Mouse (Mus musculus) C3H10T1/2 (cell line): ENCODE measurements around the gene Ttll8. TPM values are rescaled to one million over a fixed set of nuclear protein-coding genes. Genes with fewer than 3 reads are reported as not detected.

Source experiments
- polyA plus RNA-seq, 2 experiments: library from polyadenylated mRNA; unstranded; fragments of >200 nt; fragmentation: generic; extraction: Trizol; gene quantifications; one replicate each; pipeline ENCODE4 v1.2.1; 2012; ENCODE audit warnings: missing spikeins in 2 of 2

The Ttll8 gene
- not detected for polyA plus RNA-seq

DNA sequence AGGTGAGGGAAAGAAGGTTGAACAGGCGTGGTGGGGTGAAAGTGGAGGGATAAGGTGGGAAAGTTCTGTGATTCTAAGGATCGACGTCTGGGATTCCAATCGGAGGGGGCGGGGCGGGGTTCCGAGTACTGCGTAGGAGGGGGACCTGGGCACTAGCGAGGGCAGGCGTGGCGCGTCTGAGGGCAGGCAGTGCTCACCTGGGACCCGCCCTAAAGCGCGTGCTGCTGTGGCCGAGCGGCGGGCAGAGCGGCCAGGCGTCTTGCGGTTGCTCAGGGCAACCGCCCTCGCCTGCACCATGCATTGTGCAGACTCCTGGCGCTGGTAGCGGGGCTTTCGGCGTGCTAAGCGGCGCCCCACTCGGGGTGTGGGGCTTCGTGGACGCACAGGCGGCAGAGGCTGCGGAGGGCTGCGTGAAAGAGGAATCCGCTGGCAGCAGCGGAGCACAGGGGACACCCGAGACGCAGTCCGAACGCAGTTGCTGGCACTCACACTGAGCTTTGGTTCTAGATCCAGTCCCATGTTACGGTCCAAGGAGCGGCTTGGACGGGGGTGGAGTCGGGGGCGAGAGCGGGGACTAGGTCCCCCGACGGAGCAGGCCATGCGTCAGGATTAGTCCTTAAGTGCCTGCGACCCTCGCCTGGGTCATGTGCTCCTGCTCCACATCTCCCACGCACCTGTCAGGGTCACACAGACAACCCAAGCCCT is at the start of gene Ttll8:
TSS of gene Ttll8 (minus strand) at position 51 of the 705 bp plus-strand sequence.

GRCm38 (mm10) chr15:88982534-88983079 is 28.4 kb upstream of the Ttll8 start, which contains the start of gene Mov10l1:
Mov10l1 (plus strand) TSS chr15:88982909.

DNA sequence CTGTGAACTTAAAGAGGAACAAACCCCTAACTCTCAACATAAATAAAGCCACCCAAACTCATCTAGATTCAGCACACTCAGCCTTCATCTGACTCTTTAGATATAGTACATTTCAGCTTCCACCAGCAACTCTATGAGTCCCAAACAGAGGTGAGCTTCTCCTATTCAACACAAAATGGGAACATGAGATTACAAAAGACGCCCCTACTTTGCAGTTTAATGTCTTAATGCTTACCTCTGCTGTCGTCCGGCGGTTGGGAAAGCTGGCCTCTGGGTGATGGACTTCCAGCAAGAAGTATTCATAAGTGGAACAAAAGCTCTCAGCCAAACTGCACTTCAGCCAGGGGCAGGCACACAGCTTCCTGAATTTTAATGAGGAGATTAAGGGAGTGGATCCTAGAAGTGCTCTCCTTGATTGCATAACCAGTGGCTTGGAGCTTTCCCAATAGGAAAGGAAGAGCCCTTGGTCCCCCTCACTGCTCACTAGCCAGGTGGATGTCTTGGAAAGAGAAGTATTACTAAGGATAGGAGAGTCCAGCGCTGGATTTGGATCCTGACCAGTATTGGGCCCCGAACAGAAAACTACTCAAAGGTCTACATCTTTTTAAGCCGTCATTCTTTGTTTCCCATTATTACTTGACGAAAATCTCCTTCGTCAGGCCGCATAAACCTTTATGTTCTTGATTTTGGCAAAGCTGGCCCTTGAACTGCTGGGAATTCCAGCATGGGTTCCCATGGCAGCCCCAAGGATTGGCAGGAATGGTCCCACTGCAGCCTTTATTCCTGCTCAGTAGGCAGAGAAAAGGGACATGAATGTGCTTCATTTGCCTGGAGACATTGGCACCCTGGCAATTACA is 24.3 kb upstream of the Ttll8 start, which contains the start of gene Mlc1:
TSS of gene Mlc1 (minus strand) at position 727 of the 857 bp plus-strand sequence.

GRCm38 (mm10) chr15:88861772-88862622 is 92.2 kb downstream of the Ttll8 start, which contains the start of gene Pim3:
Pim3 (plus strand) TSS chr15:88862186.

Other genes starting within 250 kb of the Ttll8 start
- gene Brd1, start 220.2 kb downstream of the Ttll8 start, polyA plus RNA-seq, result 10 to 100 TPM in 1 of 2 experiments, 1 to 10 TPM in 1; 2.1 to 20.4 TPM
- gene Zbed4, start 202.8 kb downstream of the Ttll8 start, polyA plus RNA-seq, result 1 to 10 TPM in 1 of 2 experiments, under 1 TPM in 1; 0.77 to 3.7 TPM
- gene Alg12, start 135.1 kb downstream of the Ttll8 start, polyA plus RNA-seq, result 10 to 100 TPM in 1 of 2 experiments, 1 to 10 TPM in 1; 6.9 to 16.1 TPM
- gene Creld2, start 134.8 kb downstream of the Ttll8 start, polyA plus RNA-seq, result 10 to 100 TPM; 50.1 to 73.5 TPM
- gene Pim3, start 92.2 kb downstream of the Ttll8 start, polyA plus RNA-seq, result 10 to 100 TPM; 12.4 to 29.2 TPM
- gene Mlc1, start 24.6 kb upstream of the Ttll8 start, polyA plus RNA-seq, result under 1 TPM; 0.01 to 0.04 TPM
- gene Mov10l1, start 28.5 kb upstream of the Ttll8 start, polyA plus RNA-seq, result under 1 TPM in 1 of 2 experiments, not detected in 1; 0.01 TPM
- under 1 TPM in 1 of 2 experiments, not detected in 1; 0.20 TPM for gene Panx2, start 105.3 kb upstream of the Ttll8 start, polyA plus RNA-seq
- gene Trabd, start 120.7 kb upstream of the Ttll8 start, polyA plus RNA-seq, result 10 to 100 TPM; 44.6 to 47.8 TPM
- gene Selenoo, start 134.7 kb upstream of the Ttll8 start, polyA plus RNA-seq, result 10 to 100 TPM; 19.0 to 42.1 TPM
- gene Tubgcp6, start 168.7 kb upstream of the Ttll8 start, polyA plus RNA-seq, result 10 to 100 TPM; 12.0 to 17.7 TPM
- gene Hdac10, start 174.3 kb upstream of the Ttll8 start, polyA plus RNA-seq, result 10 to 100 TPM; 14.5 to 24.3 TPM
- gene Mapk12, start 186.3 kb upstream of the Ttll8 start, polyA plus RNA-seq, result 10 to 100 TPM; 29.5 to 43.6 TPM
- 10 to 100 TPM; 12.4 to 13.6 TPM for gene Mapk11, start 195.2 kb upstream of the Ttll8 start, polyA plus RNA-seq
- 100 to 1,000 TPM; 252 to 448 TPM for gene Plxnb2, start 226.4 kb upstream of the Ttll8 start, polyA plus RNA-seq
- gene Dennd6b, start 242.1 kb upstream of the Ttll8 start, polyA plus RNA-seq, result 1 to 10 TPM; 1.6 to 6.5 TPM